Mouse (Mus musculus) liver, adult (tissue): ENCODE data around the gene Mdga1.

ENCODE experiments used
- GATA4 ChIP-seq: IDR thresholded peaks from 2 replicates; pipeline ENCODE4 v1.6.1; 2014; ENCODE audit warnings: mild to moderate bottlenecking, low read length; ENCODE audit not compliant: insufficient replicate concordance

Mdga1 gene

GRCm38 (mm10) chr17:29990845-29991244 lies 21.0 kb upstream of the Mdga1 start:
- TF ChIP-seq GATA4 = no peak

- TF ChIP-seq GATA4 = no peak
Measured at GRCm38 (mm10) chr17:29990136-29990535, 20.2 kb upstream of the Mdga1 start.

- no peak for TF ChIP-seq GATA4
Measured at GRCm38 (mm10) chr17:29989653-29990052, 19.8 kb upstream of the Mdga1 start.

GRCm38 (mm10) chr17:29988141-29988540 lies 18.3 kb upstream of the Mdga1 start:
- no peak for TF ChIP-seq GATA4

GRCm38 (mm10) chr17:29985534-29985933 lies 15.6 kb upstream of the Mdga1 start:
- no peak for TF ChIP-seq GATA4

- no peak for TF ChIP-seq GATA4
Measured at GRCm38 (mm10) chr17:29984931-29985330, 15.0 kb upstream of the Mdga1 start.

GRCm38 (mm10) chr17:29983190-29983589 lies 13.3 kb upstream of the Mdga1 start:
- no peak for TF ChIP-seq GATA4

GRCm38 (mm10) chr17:29981568-29981967 lies 11.7 kb upstream of the Mdga1 start:
- TF ChIP-seq GATA4 = no peak

- no peak for TF ChIP-seq GATA4
Measured at GRCm38 (mm10) chr17:29979841-29980240, 10.0 kb upstream of the Mdga1 start.

- TF ChIP-seq GATA4 = no peak
Measured at GRCm38 (mm10) chr17:29979020-29979419, 9.1 kb upstream of the Mdga1 start.

- TF ChIP-seq GATA4 = no peak
Measured at GRCm38 (mm10) chr17:29975731-29976130, 5.8 kb upstream of the Mdga1 start.

GRCm38 (mm10) chr17:29973226-29973625 lies 3.3 kb upstream of the Mdga1 start:
- no peak for TF ChIP-seq GATA4

GRCm38 (mm10) chr17:29971761-29972432 lies 2.0 kb upstream of the Mdga1 start:
- no peak for TF ChIP-seq GATA4

GRCm38 (mm10) chr17:29965506-29965905 lies 4.4 kb downstream of the Mdga1 start:
- no peak for TF ChIP-seq GATA4

GRCm38 (mm10) chr17:29963730-29964259 lies 6.1 kb downstream of the Mdga1 start:
- no peak for TF ChIP-seq GATA4

GRCm38 (mm10) chr17:29955880-29956279 lies 14.0 kb downstream of the Mdga1 start:
- no peak for TF ChIP-seq GATA4

- no peak for TF ChIP-seq GATA4
Measured at GRCm38 (mm10) chr17:29954316-29954715, 15.6 kb downstream of the Mdga1 start.
